ENCODE assay signal across 13 mouse cellular contexts in genomic region chr1:93085136-93085535, GRCm38 (mm10). TPM values are rescaled to one million over a fixed set of nuclear protein-coding genes. Genes with fewer than 3 reads are reported as not detected.
DNase-seq lines count a peak whose midpoint lies in the region; ATAC-seq and TF ChIP-seq lines count a peak whose summit lies in the region.
"Had no signal": no experiment of that assay in that cellular context is flagged by ENCODE, and none has a peak within 500 bp of the region (broad histone marks: within the 10 kb centered on the region; RNA-seq: fewer than 3 reads in every experiment).

No protein-coding gene starts in this region.

- no peaks in the 10 kb centered on the region for H3K4me1 ChIP-seq in lung, embryonic 14.5 days (ENCODE audit: insufficient read depth)
- no peaks in the 10 kb centered on the region; the same call in 1 of the 2 replicates for H3K4me1 ChIP-seq in lung, adult 2 months (ENCODE audit: control insufficient read depth, insufficient read depth, low read length)
- peaks cover 11% of the 10 kb centered on the region for H3K4me1 ChIP-seq in heart, embryonic 16.5 days (ENCODE audit: control insufficient read depth, insufficient read depth, low read length)
- 0 out of 2 replicates have a peak, but pooled peaks cover 3% of the 10 kb centered on the region for H3K4me1 ChIP-seq in midbrain, postnatal 0 days (ENCODE audit: insufficient read depth, low read length)
- no peaks in the 10 kb centered on the region for H3K4me1 ChIP-seq in intestine, embryonic 16.5 days (ENCODE audit: control insufficient read depth, insufficient read depth, low read length)
- H3K4me1 ChIP-seq: embryonic facial prominence, embryonic 12.5 days; stomach, embryonic 15.5 days had no signal

- 46% methylated on average over 6 of the region's 6 CpGs for WGBS in lung, embryonic 14.5 days
- WGBS in lung, adult 2 months, result 45% methylated on average over 6 of the region's 6 CpGs
- 15% methylated on average over 6 of the region's 6 CpGs for WGBS in heart, embryonic 16.5 days
- WGBS in midbrain, postnatal 0 days, result 27% methylated on average over 6 of the region's 6 CpGs
- 61% methylated on average over 6 of the region's 6 CpGs for WGBS in intestine, embryonic 16.5 days

- ATAC-seq in lung, embryonic 14.5 days (ENCODE audit: insufficient read depth), result no peak
- ATAC-seq in heart, embryonic 16.5 days (replicated peaks; ENCODE audit: extremely low read depth, insufficient read depth, low FRiP score), result peak; percentile 86
- peak; percentile 50; the same call in 1 of the 2 replicates for ATAC-seq in midbrain, postnatal 0 days (ENCODE audit: low FRiP score)
- ATAC-seq in intestine, embryonic 16.5 days, result no peak

- TF ChIP-seq CTCF in lung, embryonic 14.5 days (IDR thresholded peaks at IDR 0.05; ENCODE audit: low read depth), result no peak
- no peak for TF ChIP-seq CTCF in lung, adult 2 months (IDR thresholded peaks at IDR 0.05; ENCODE audit: insufficient read depth, low read length)
- no peak for TF ChIP-seq CTCF in midbrain, postnatal 0 days (IDR thresholded peaks at IDR 0.05)

- H3K4me2 ChIP-seq in lung, embryonic 14.5 days, result no peak overlapping the region
- 0 out of 2 replicates have a peak overlapping the region, but pooled peaks have one; percentile 8 for H3K4me2 ChIP-seq in heart, embryonic 16.5 days (ENCODE audit: low read depth, low read length)
- H3K4me2 ChIP-seq in midbrain, postnatal 0 days (ENCODE audit: low read depth, low read length, poor library complexity, severe bottlenecking), result no peak overlapping the region
- no peak overlapping the region for H3K4me2 ChIP-seq in intestine, embryonic 16.5 days (ENCODE audit: low read depth, low read length)
- H3K4me2 ChIP-seq: embryonic facial prominence, embryonic 12.5 days; limb, embryonic 13.5 days; stomach, embryonic 15.5 days had no signal

- no peak overlapping the region for H3K4me3 ChIP-seq in lung, embryonic 14.5 days (ENCODE audit: low read depth, low read length)
- H3K4me3 ChIP-seq in lung, adult 2 months (replicated peaks; ENCODE audit: extremely low read depth, low read depth, low read length), result no peak overlapping the region
- no peak overlapping the region for H3K4me3 ChIP-seq in heart, embryonic 16.5 days (ENCODE audit: low read length)
- H3K4me3 ChIP-seq in midbrain, postnatal 0 days (ENCODE audit: low read depth, low read length), result no peak overlapping the region
- no peak overlapping the region for H3K4me3 ChIP-seq in intestine, embryonic 16.5 days (ENCODE audit: low read length)
- H3K4me3 ChIP-seq: embryonic facial prominence, embryonic 12.5 days; limb, embryonic 13.5 days; myocyte; stomach, embryonic 15.5 days had no signal

- no peak for TF ChIP-seq POLR2A in lung, adult 2 months (IDR thresholded peaks at IDR 0.05; ENCODE audit: borderline replicate concordance, extremely low read depth, low read depth, low read length)

- no peak overlapping the region for H3K9ac ChIP-seq in lung, embryonic 14.5 days
- H3K9ac ChIP-seq in heart, embryonic 16.5 days (ENCODE audit: low read length), result peak overlapping the region; percentile 41
- H3K9ac ChIP-seq in midbrain, postnatal 0 days (replicated peaks; ENCODE audit: low read length, poor library complexity, severe bottlenecking), result no peak overlapping the region
- no peak overlapping the region for H3K9ac ChIP-seq in intestine, embryonic 16.5 days (ENCODE audit: low read depth, low read length)
- H3K9ac ChIP-seq: embryonic facial prominence, embryonic 12.5 days; limb, embryonic 13.5 days; stomach, embryonic 15.5 days had no signal

- no peaks in the 10 kb centered on the region for H3K27me3 ChIP-seq in lung, embryonic 14.5 days (ENCODE audit: insufficient read depth, low read length)
- no peaks in the 10 kb centered on the region for H3K27me3 ChIP-seq in heart, embryonic 16.5 days (ENCODE audit: control insufficient read depth, insufficient read depth, low read length)
- no peaks in the 10 kb centered on the region for H3K27me3 ChIP-seq in midbrain, postnatal 0 days (ENCODE audit: insufficient read depth, low read length)
- no peaks in the 10 kb centered on the region for H3K27me3 ChIP-seq in intestine, embryonic 16.5 days (replicated peaks; ENCODE audit: control insufficient read depth, insufficient read depth, low read length)
- H3K27me3 ChIP-seq: embryonic facial prominence, embryonic 12.5 days; limb, embryonic 13.5 days; stomach, embryonic 15.5 days had no signal

- no peak overlapping the region; the same call in 1 of the 2 replicates for H3K27ac ChIP-seq in lung, embryonic 14.5 days (ENCODE audit: low read depth)
- H3K27ac ChIP-seq in heart, embryonic 16.5 days (ENCODE audit: low read length), result peak overlapping the region; percentile 88
- peak overlapping the region; percentile 57 for H3K27ac ChIP-seq in midbrain, postnatal 0 days (ENCODE audit: low read depth, low read length)
- H3K27ac ChIP-seq in intestine, embryonic 16.5 days (ENCODE audit: low read length), result no peak overlapping the region
- H3K27ac ChIP-seq: embryonic facial prominence, embryonic 12.5 days; limb, embryonic 13.5 days; stomach, embryonic 15.5 days had no signal

- H3K9me3 ChIP-seq in lung, embryonic 14.5 days (ENCODE audit: low read depth, low read length), result no peaks in the 10 kb centered on the region
- H3K9me3 ChIP-seq in heart, embryonic 16.5 days (replicated peaks; ENCODE audit: control insufficient read depth, low read length), result no peaks in the 10 kb centered on the region
- no peaks in the 10 kb centered on the region for H3K9me3 ChIP-seq in midbrain, postnatal 0 days (ENCODE audit: low read length)
- no peaks in the 10 kb centered on the region for H3K9me3 ChIP-seq in intestine, embryonic 16.5 days (ENCODE audit: control insufficient read depth, low read length)
- H3K9me3 ChIP-seq: embryonic facial prominence, embryonic 12.5 days; limb, embryonic 13.5 days; stomach, embryonic 15.5 days had no signal

- peak; percentile 65 for DNase-seq in cerebellum, adult 18-20 months
- no peak for DNase-seq in cerebellum, adult 11 months
- peak; percentile 79 for DNase-seq in lung, embryonic 14.5 days
- DNase-seq in lung, adult 2 months, result no peak
- DNase-seq in midbrain, postnatal 0 days (ENCODE audit: low spot score), result peak; percentile 84
- no peak for DNase-seq in urinary bladder, postnatal 36 days (ENCODE audit: low spot score in 2 of 2)

- no peaks in the 10 kb centered on the region for H3K36me3 ChIP-seq in lung, embryonic 14.5 days (ENCODE audit: insufficient read depth)
- no peaks in the 10 kb centered on the region for H3K36me3 ChIP-seq in heart, embryonic 16.5 days (ENCODE audit: control insufficient read depth, insufficient read depth)
- H3K36me3 ChIP-seq in midbrain, postnatal 0 days (ENCODE audit: insufficient read depth, low read length), result peaks cover 26% of the 10 kb centered on the region
- no peaks in the 10 kb centered on the region for H3K36me3 ChIP-seq in intestine, embryonic 16.5 days (ENCODE audit: control insufficient read depth, insufficient read depth, low read length)
- H3K36me3 ChIP-seq: stomach, embryonic 15.5 days had no signal

RNA-seq across cellular contexts. Expression of gene Kif1a, which starts 16.6 kb away (rescaled TPM):
- 8.6 and 11.2 TPM in 2 replicates for polyA plus RNA-seq in lung, embryonic 14.5 days (2014; fragmentation: Nextera tagmentation; extraction: Ambion mirVana)
- 2.0 and 2.7 TPM in 2 replicates for polyA plus RNA-seq in lung, adult 2 months (2012; rRNA removed)
- 8.3 and 11.3 TPM in 2 replicates for polyA plus RNA-seq in heart, embryonic 16.5 days (2015; fragmentation: Nextera tagmentation; extraction: Ambion mirVana)
- 677 and 686 TPM in 2 replicates for total RNA-seq in midbrain, postnatal 0 days (2014; rRNA removed)
- polyA plus RNA-seq in midbrain, postnatal 0 days (2015; fragmentation: Nextera tagmentation; extraction: Ambion mirVana), result 690 and 716 TPM in 2 replicates
- 14.0 and 16.0 TPM in 2 replicates for polyA plus RNA-seq in intestine, embryonic 16.5 days (2015; fragmentation: Nextera tagmentation; extraction: Ambion mirVana)
- total RNA-seq: hematopoietic stem cell, adult 5-6 weeks had no signal

RNA-seq across cellular contexts. Expression of gene Agxt, which starts 49.9 kb away (rescaled TPM):
- polyA plus RNA-seq in lung, embryonic 14.5 days (2014; fragmentation: Nextera tagmentation; extraction: Ambion mirVana), result 0.27 TPM in 1 of 2 replicates, not detected in the other
- polyA plus RNA-seq in lung, adult 2 months (2012; rRNA removed), result not detected in 2 replicates
- not detected in 2 replicates for polyA plus RNA-seq in heart, embryonic 16.5 days (2015; fragmentation: Nextera tagmentation; extraction: Ambion mirVana)
- not detected in 2 replicates for total RNA-seq in midbrain, postnatal 0 days (2014; rRNA removed)
- polyA plus RNA-seq in midbrain, postnatal 0 days (2015; fragmentation: Nextera tagmentation; extraction: Ambion mirVana), result not detected in 2 replicates
- polyA plus RNA-seq in intestine, embryonic 16.5 days (2015; fragmentation: Nextera tagmentation; extraction: Ambion mirVana), result 0.73 and 1.1 TPM in 2 replicates
- total RNA-seq: hematopoietic stem cell, adult 5-6 weeks had no signal
- polyA plus RNA-seq: embryonic facial prominence, embryonic 12.5 days; limb, embryonic 13.5 days; myocyte had no signal

Comparison
In these comparisons a context has a peak if more than half of its experiments do, and no peak if none do; other contexts are left out.
1. DNase-seq: peak in cerebellum, adult 18-20 months (2 of 2), lung, embryonic 14.5 days (single experiment) and midbrain, postnatal 0 days (single experiment); none in cerebellum, adult 11 months (single experiment), lung, adult 2 months (single experiment) and urinary bladder, postnatal 36 days (0 of 2).
2. ATAC-seq: peak in heart, embryonic 16.5 days (single experiment) and midbrain, postnatal 0 days (single experiment); none in lung, embryonic 14.5 days (single experiment) and intestine, embryonic 16.5 days (single experiment).
3. H3K27ac ChIP-seq: peak in heart, embryonic 16.5 days (single experiment) and midbrain, postnatal 0 days (single experiment); none in lung, embryonic 14.5 days (single experiment) and intestine, embryonic 16.5 days (single experiment).
4. RNA of gene Kif1a, which starts 16.6 kb away (polyA plus RNA-seq): 690 to 716 TPM in midbrain, postnatal 0 days; 14.0 to 16.0 TPM in intestine, embryonic 16.5 days, 8.6 to 11.2 TPM in lung, embryonic 14.5 days, 8.3 to 11.3 TPM in heart, embryonic 16.5 days and 2.0 to 2.7 TPM in lung, adult 2 months; every median in the first group is over 10 times any median in the second.